Mouse (Mus musculus) effector memory CD4-positive, alpha-beta T cell, adult 7 months (primary cell): ENCODE data around the gene Rpl18. TPM values are rescaled to one million over a fixed set of nuclear protein-coding genes. Genes with fewer than 3 reads are reported as not detected.

Source experiments
- polyA plus RNA-seq: library from polyadenylated mRNA; unstranded; fragments of 100-300 nt; shearing (Covaris generic); gene quantifications from one replicate; pipeline ENCODE4 v1.2.1, GENCODE M21; 2017

Gene Rpl18
- 1,531 TPM for polyA plus RNA-seq

GRCm38 (mm10) chr7:45715090-45715708 is at the start of gene Rpl18:
Rpl18 (plus strand) TSS chr7:45715457.

GRCm38 (mm10) chr7:45666161-45666560 is 49.1 kb upstream of the Rpl18 start, which contains the start of gene Fut2:
Fut2 (minus strand) TSS chr7:45666394.

GRCm38 (mm10) chr7:45683396-45684050 is 31.7 kb upstream of the Rpl18 start, which contains the start of gene Ntn5:
Ntn5 (plus strand) TSS chr7:45684022.

GRCm38 (mm10) chr7:45693921-45694591 is 21.2 kb upstream of the Rpl18 start, which contains the start of gene Sec1:
Sec1 (minus strand) TSS chr7:45694402.

GRCm38 (mm10) chr7:45699523-45700141 is 15.6 kb upstream of the Rpl18 start, which contains the start of gene Car11:
Car11 (plus strand) TSS chr7:45699843.

GRCm38 (mm10) chr7:45704730-45705442 is 10.4 kb upstream of the Rpl18 start, which contains the start of gene Dbp:
Dbp (plus strand) TSS chr7:45705088.

GRCm38 (mm10) chr7:45717918-45718297 is 2.7 kb downstream of the Rpl18 start, which contains the start of gene Sphk2:
Sphk2 (minus strand) TSS chr7:45718002.

GRCm38 (mm10) chr7:45720413-45721233 is 5.4 kb downstream of the Rpl18 start, which contains the start of gene Fam83e:
Fam83e (plus strand) TSS chr7:45721212.

GRCm38 (mm10) chr7:45725713-45726112 is 10.5 kb downstream of the Rpl18 start, which contains the start of gene Spaca4:
Spaca4 (minus strand) TSS chr7:45725813.

Other genes with a start within 250 kb of the Rpl18 start
- gene Bax, start 248.6 kb upstream of the Rpl18 start, polyA plus RNA-seq, result 236 TPM
- gene Tulp2, start 233.6 kb upstream of the Rpl18 start, polyA plus RNA-seq, result 1.3 TPM
- 0.89 TPM for gene Gm45808, start 228.6 kb upstream of the Rpl18 start, polyA plus RNA-seq
- gene Dhdh, start 226.7 kb upstream of the Rpl18 start, polyA plus RNA-seq, result 0.80 TPM
- gene Nucb1, start 205.1 kb upstream of the Rpl18 start, polyA plus RNA-seq, result 218 TPM
- gene Ppp1r15a, start 189.2 kb upstream of the Rpl18 start, polyA plus RNA-seq, result 751 TPM
- 1.3 TPM for gene Plekha4, start 189.1 kb upstream of the Rpl18 start, polyA plus RNA-seq
- 2.0 TPM for gene Hsd17b14, start 160.6 kb upstream of the Rpl18 start, polyA plus RNA-seq
- 38.0 TPM for gene Bcat2, start 145.3 kb upstream of the Rpl18 start, polyA plus RNA-seq
- not detected for gene Fgf21, start 100.0 kb upstream of the Rpl18 start, polyA plus RNA-seq
- 1.2 TPM for gene Fut1, start 98.2 kb upstream of the Rpl18 start, polyA plus RNA-seq
- not detected for gene Izumo1, start 93.6 kb upstream of the Rpl18 start, polyA plus RNA-seq
- gene Rasip1, start 88.0 kb upstream of the Rpl18 start, polyA plus RNA-seq, result not detected
- 1.1 TPM for gene Mamstr, start 75.5 kb upstream of the Rpl18 start, polyA plus RNA-seq
- gene Fut2, start 49.1 kb upstream of the Rpl18 start, polyA plus RNA-seq, result 0.89 TPM
- not detected for gene Ntn5, start 31.4 kb upstream of the Rpl18 start, polyA plus RNA-seq
- not detected for gene Sec1, start 21.1 kb upstream of the Rpl18 start, polyA plus RNA-seq
- gene Car11, start 15.6 kb upstream of the Rpl18 start, polyA plus RNA-seq, result 1.3 TPM
- gene Dbp, start 10.4 kb upstream of the Rpl18 start, polyA plus RNA-seq, result 7.4 TPM
- gene Sphk2, start 2.5 kb downstream of the Rpl18 start, polyA plus RNA-seq, result 17.9 TPM
- 0.57 TPM for gene Fam83e, start 5.8 kb downstream of the Rpl18 start, polyA plus RNA-seq
- gene Spaca4, start 10.4 kb downstream of the Rpl18 start, polyA plus RNA-seq, result not detected
- gene Lmtk3, start 68.3 kb downstream of the Rpl18 start, polyA plus RNA-seq, result 0.13 TPM
- gene Sult2b1, start 69.2 kb downstream of the Rpl18 start, polyA plus RNA-seq, result 13.1 TPM
- 153 TPM for gene Cyth2, start 99.1 kb downstream of the Rpl18 start, polyA plus RNA-seq
- gene Kcnj14, start 109.3 kb downstream of the Rpl18 start, polyA plus RNA-seq, result 0.46 TPM
- gene Grwd1, start 115.5 kb downstream of the Rpl18 start, polyA plus RNA-seq, result 34.7 TPM
- 55.4 TPM for gene Kdelr1, start 157.3 kb downstream of the Rpl18 start, polyA plus RNA-seq
- 0.84 TPM for gene Grin2d, start 162.9 kb downstream of the Rpl18 start, polyA plus RNA-seq
- gene Syngr4, start 181.3 kb downstream of the Rpl18 start, polyA plus RNA-seq, result not detected
- gene Tmem143, start 181.5 kb downstream of the Rpl18 start, polyA plus RNA-seq, result 3.7 TPM
- gene Emp3, start 205.9 kb downstream of the Rpl18 start, polyA plus RNA-seq, result 436 TPM
- gene Ccdc114, start 208.6 kb downstream of the Rpl18 start, polyA plus RNA-seq, result 1.2 TPM